Mouse (Mus musculus): ENCODE measurements around the gene Sycp2. TPM values are rescaled to one million over a fixed set of nuclear protein-coding genes. Genes with fewer than 3 reads are reported as not detected.

Gene Sycp2
- total RNA-seq (2021): 1 to 10 TPM in 1 of 2 experiments, under 1 TPM in 1; 0.67 to 1.1 TPM

DNA sequence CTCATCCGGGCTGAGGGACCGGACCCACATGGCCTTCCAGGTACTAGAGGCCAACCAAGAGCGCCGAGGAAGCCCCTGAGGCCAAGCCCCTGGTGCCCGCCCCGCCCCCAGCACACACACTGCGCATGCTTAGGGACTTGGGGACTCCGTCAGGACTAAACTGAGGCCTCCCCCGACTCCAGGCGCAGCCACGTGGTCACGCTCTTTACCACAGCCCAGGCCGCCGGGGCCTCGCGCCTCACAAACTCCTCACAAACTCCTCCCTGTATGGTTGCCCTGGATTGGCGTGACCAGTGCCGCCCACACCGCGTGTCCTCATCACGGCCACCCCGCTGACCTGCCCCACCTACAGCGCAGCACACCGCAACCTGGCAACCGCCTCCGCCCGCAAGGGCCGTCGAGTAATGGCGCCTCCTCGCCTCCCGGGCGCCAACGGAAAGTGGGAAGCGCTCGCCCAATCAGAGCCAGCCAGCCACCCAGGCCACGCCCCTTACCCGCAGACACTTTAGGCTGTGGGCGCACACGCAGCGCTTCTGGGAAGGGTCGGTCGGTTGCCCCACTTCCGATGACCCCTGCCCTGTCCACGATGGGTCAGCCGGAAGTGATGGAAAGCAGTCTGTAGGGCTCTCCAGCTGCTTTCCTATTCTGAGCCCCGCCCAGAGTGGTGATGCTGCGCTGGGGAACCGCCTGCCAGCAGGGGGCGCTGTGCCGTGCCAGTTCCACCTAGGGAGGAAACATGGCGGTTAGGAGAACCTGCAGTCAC is at the start of gene Sycp2:
TSS of gene Sycp2 (minus strand) at position 633 of the 763 bp plus-strand sequence.
- DNase-seq: no peak

DNA sequence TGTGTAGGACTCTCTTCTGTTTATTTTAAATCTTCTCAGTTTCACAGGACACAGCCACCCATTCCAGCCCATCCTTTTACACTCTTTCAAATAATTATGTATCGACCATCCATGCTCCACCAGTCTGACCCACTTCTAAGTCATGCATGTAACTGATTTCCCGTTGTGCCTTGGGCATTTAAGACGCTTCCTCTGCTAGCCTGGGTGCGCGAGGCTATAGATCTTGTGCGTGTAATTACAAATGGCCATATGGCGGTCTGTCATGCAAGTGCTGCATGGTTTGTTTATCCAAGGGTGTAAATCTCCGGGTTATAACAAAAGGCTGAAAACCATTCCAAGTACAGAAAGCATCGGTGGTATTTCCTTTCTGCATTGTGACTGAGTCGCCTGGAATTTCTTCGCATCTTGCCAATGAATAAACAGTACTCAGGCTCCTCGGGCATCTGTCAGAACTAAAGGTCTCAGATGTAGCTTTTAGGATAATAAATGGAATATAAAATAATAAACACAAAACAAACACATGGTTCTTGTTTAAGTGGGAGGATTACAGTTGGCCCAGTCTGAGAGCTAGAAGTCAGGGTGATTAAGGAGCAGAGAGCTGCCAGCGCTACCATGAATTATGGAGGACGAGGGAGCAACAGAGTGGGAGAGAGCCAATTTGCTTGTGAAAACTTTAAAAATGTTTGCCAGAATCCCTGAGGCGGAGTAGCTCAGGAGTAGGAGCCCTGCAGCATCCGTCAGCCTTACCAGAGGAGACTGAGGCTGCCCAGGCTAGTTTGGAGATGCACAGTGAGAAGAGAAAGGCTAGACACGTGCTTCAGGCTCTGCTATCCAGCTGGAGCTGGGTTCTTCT is 47.4 kb upstream of the Sycp2 start:
- peak in 1 of 2 experiments; percentile 4 for DNase-seq

GRCm38 (mm10) chr2:178450961-178451360 is 43.5 kb upstream of the Sycp2 start:
- no peak for DNase-seq

DNA sequence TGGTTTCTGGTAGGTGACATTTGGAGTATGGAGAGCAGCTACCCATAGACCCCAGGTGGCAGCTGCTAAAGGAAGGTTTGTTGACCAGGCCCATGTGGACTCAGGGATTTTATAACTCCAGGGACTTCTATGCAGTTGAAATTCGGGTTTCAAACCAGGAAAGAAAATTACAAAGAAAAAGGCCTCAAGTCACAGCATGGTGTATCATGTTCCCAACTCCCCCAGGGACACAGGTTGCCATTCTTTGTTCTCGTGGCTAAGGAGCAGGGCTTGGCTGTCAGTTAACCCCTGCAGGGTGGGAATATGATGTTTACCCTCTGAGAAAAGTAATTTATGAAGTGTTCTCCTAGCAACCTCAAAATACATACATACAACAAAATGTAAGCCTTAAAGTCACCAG is 42.8 kb upstream of the Sycp2 start:
- no peak for DNase-seq

DNA sequence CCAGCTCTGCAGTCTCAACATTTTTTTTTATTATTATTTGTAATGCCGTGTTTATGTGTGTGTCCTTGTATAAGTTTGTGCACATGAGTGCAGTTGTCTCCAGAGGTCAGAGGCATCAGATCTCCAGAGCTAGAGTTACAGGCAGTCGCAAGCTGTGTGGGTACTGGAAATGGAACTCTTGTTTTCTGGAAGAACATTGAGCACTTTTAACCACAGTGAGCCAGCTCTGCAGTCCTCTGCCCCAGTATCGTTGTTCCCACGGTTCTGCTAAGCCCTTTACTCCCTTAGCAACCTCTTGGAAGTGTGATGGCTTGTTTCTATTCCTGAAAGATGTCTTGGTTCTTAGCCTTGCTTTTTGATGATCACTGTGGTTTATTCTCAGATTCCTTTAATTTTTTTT is 41.9 kb upstream of the Sycp2 start:
- no peak for DNase-seq

- no peak for DNase-seq
Measured at GRCm38 (mm10) chr2:178437311-178437710, 29.8 kb upstream of the Sycp2 start.

DNA sequence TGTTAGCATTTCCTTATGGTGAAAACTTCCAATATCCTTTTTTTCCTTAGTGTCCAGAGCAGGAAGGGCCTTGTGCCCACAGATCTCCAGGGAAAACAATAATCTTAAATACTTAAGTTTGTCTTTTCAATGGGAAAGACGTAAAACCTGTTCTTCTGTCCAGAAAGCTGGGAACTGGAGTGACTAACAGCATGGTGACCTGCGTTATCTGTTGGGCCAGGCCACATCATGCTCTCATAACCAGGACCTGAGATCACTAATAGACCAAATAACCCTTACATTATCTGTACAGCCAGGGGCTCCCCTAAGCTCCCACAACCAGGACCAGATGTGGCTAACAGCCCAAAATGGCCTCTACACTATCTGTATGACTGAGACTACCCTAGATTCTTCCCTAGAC is 26.4 kb upstream of the Sycp2 start:
- no peak for DNase-seq

DNA sequence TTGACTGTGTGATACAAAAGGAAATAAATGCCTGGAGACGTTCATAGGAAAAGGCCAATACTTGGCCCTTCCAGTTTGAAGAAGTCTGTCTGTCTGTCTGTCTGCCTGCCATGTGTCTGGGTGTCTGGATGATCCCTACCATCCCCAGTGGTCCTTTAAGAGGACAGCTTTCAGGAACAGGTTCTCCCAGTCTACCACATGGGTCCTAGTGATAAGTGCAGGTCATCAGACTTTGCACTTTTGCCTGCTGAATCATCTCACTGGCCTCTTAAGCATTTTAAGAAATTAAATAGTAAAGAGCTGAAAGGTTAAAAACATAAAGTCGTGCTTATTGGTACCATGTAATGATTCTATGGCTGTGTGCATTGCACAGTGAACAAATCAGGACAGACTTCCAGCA is 26.0 kb upstream of the Sycp2 start:
- no peak for DNase-seq

- DNase-seq: no peak
Measured at GRCm38 (mm10) chr2:178430231-178430630, 22.7 kb upstream of the Sycp2 start, which contains the start of gene Cdh26. Gene Cdh26, plus strand, starts transcription at chr2:178430531.

GRCm38 (mm10) chr2:178429426-178429825 is 21.9 kb upstream of the Sycp2 start:
- DNase-seq: no peak

DNA sequence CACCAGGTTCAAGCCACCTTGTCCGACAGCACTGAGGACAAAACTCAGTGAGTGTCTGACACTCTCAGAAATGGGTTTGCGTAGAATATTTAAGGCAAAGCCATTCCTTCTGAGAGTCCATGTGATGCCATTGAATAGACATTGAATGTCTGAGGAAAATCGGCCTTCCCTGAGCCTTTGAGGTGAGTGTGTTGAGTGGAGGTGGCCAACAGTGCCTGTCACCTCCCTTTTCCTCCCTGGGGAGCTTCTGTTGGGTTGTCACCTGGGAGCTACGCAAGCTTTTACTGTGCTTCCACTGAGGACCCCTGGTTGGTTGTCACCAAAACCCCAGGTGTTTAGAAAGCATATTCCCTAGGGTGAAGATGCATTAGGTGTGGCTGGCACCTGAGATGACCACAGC is 21.2 kb upstream of the Sycp2 start:
- no peak for DNase-seq

- DNase-seq: no peak
Measured at GRCm38 (mm10) chr2:178428183-178428582, 20.7 kb upstream of the Sycp2 start.

DNA sequence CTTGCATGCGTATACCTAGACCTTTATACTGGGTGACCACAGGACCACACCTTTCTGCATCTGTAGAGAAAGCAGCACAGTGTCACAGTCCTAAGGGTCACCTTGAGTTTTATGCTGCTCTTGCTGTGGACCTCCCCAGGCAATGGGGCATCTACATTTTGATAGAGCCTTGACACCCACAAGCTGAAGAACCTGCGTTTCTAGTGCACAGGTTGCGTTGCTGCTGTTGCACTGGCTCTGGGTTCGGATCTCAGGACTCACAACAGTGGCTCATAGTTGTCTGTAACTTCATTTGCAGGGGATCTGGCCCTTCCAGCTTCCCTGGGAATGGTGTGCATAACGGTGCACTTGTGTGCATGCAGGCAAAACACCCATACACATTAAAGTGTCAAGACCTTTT is 19.7 kb upstream of the Sycp2 start:
- DNase-seq: no peak

DNA sequence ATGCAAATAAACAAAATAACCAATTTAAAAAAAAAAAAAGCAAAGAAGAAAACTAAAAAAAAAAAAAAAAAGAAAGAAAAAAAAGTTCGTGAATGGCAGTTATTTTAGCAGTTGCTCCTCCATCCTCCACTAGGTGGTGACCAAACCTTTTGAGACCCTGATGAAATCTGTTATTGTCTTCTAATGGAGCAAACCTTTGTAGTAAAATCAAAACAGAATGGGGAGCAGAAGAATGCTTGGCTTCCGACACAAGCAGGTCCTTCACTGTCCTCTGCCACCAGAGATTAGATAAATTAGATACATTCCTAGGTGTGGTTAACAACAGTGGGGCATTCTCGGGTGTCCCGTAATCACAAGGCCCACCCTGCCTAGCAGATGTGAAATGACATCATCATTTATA is 18.7 kb upstream of the Sycp2 start:
- no peak for DNase-seq

- no peak for DNase-seq
Measured at GRCm38 (mm10) chr2:178423223-178423622, 15.7 kb upstream of the Sycp2 start.

- DNase-seq: no peak
Measured at GRCm38 (mm10) chr2:178422186-178422585, 14.7 kb upstream of the Sycp2 start.

DNA sequence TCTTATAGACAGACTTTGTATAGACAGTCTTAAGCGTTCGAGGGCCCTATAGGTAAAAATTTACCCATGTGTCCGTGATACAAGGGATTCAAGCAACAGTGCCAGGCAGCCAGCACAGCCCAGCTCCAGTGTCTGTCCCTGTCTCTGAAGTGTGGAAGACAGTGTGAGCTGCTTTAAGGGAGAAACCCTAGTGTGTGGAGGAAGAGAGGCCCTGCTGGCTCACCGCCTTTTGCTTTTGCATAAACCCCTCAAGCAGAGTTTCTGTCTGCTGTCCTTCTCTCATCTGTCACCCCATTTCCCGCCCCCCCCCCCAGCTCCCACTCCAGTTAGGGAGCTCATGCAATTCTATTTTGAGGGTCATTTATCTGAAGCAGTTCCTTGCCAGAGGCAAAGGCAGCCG is 14.1 kb upstream of the Sycp2 start:
- no peak for DNase-seq

- no peak for DNase-seq
Measured at GRCm38 (mm10) chr2:178420576-178420975, 13.1 kb upstream of the Sycp2 start.

GRCm38 (mm10) chr2:178416970-178417369 is 9.5 kb upstream of the Sycp2 start:
- no peak for DNase-seq

- no peak for DNase-seq
Measured at GRCm38 (mm10) chr2:178416427-178416826, 8.9 kb upstream of the Sycp2 start.

DNA sequence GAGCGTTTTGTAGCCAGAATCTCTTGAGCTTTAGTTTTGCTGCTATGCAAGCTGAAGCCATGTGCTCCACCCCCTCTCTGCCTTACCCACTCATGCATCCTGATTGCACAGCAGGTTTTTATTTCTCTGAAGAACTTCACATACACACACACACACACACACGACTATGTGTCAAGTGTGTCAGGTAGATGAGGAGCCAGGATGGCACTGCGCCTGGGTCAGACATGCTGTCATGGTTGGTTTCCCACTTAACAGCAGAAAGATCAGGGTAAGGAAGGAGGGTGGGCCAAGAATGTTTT is 7.6 kb upstream of the Sycp2 start:
- DNase-seq: no peak

- peak; percentile 54 to 67 for DNase-seq
Measured at GRCm38 (mm10) chr2:178414261-178415149, 7.0 kb upstream of the Sycp2 start, which contains the start of the genes Ppp1r3d and Fam217b. Gene Ppp1r3d, minus strand, starts transcription at chr2:178414472. Gene Fam217b, plus strand, starts transcription at chr2:178414524.

All from layer of hippocampus, postnatal 36 days (tissue).